Mouse (Mus musculus): ENCODE measurements around the gene Scnm1. TPM values are rescaled to one million over a fixed set of nuclear protein-coding genes. Genes with fewer than 3 reads are reported as not detected.

Scnm1 gene
- polyA plus RNA-seq, 1 experiment: 130 TPM

DNA sequence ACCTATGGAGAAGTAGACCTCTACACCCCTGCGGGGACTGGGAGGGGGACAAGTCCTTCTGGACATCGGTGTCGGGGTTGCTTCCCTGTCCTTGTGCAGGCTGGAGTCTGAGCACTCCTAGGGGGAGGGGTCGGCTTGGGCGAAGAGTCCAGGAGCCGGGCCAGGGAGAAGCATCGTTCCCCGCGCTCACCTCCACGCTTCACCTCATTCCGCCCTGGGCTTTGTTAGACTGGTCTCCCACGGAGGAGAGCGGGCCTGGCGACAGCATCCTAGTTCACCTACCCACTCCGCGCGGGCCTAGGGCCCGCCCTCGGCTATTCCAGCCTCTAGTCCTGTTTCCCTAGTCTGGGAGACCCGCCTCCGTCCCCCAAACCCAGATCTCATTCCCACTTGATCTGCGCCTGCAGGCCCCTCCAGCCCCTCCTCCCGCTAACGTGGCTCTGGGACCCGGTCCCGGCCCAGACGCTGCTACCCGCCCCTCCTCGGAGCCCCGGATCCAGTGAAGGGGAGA is 27.3 kb upstream of the Scnm1 start:
- Histone ChIP-seq H3K4me3 (replicated peaks; ENCODE audit: control insufficient read depth, low read depth, low read length) (no peak overlapping the region), H3K27ac (ENCODE audit: control insufficient read depth, insufficient read depth, low read depth, low read length, poor library complexity) (no peak overlapping the region), H3K4me1 (ENCODE audit: control insufficient read depth, insufficient read depth, low read length) (no peaks in the 10 kb centered on the region)
- 7% methylated on average over 30 of the region's 30 CpGs for WGBS
- TF ChIP-seq CTCF (IDR thresholded peaks at IDR 0.05; ENCODE audit: control insufficient read depth, insufficient read depth, low read length) (no peak), POLR2A (IDR thresholded peaks at IDR 0.05; ENCODE audit: borderline replicate concordance, control insufficient read depth, low read depth, low read length) (no peak)

DNA sequence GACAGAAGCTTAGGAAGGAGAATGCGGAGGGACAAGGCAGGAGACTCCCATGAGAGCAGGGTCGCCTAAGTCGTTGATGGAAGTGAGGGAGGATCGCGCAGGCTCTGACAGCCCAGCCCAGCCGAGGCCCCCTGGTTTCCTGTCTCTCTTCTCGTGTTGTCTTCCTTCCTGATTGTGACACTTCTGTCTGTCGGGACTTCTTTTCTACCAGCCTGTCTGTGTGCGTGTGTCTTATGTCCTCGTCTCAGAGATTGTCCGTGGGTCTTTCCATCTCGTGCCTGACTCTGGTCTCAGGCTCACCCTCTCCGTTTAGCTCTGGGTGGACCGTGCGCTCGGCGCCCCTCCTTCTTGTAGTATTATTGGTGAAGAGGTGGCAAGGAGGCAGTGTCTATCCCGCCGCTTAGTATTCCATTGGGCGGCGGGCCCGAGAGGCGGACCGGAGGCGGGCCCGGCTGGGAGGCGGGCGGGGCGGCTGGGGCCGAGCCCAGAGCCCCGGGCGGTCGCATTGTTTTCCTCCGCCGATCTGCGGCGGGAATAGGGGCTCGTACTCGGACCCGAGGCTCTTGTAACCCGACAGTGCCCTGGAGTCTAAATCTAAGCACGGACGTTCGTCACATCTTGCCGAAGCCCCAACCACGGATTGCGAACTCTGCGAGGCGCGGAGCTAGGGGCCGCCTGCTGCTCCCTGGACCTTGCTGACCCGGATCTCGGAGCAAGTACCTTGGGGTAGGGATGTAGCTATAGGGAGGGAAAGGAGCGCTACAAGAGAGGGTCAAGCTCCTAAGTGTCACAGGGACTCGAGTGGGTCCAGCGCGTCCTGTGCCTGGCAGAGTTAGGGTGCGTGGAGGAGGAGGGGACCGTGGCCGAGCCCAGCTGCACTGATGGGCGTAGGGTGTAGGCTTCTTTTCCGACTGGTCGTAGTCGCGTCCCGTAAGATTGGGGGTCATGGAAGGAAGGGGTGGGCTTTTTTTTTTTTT is 26.5 kb upstream of the Scnm1 start, which contains the start of gene Sema6c:
Gene Sema6c, plus strand, starts transcription at position 471 of the 977 bp plus-strand sequence.
- Histone ChIP-seq H3K27ac (ENCODE audit: control insufficient read depth, insufficient read depth, low read depth, low read length, poor library complexity) (no peak within 1 kb of the TSS), H3K4me3 (replicated peaks; ENCODE audit: control insufficient read depth, low read depth, low read length) (peak within 1 kb of the TSS; percentile 72), H3K4me1 (ENCODE audit: control insufficient read depth, insufficient read depth, low read length) (no peaks in the 10 kb centered on the region)
- under 1% methylated on average over 66 of the region's 66 CpGs for whole genome bisulfite sequencing
- TF ChIP-seq CTCF (IDR thresholded peaks at IDR 0.05; ENCODE audit: control insufficient read depth, insufficient read depth, low read length) (no peak), POLR2A (IDR thresholded peaks at IDR 0.05; ENCODE audit: borderline replicate concordance, control insufficient read depth, low read depth, low read length) (no peak)

DNA sequence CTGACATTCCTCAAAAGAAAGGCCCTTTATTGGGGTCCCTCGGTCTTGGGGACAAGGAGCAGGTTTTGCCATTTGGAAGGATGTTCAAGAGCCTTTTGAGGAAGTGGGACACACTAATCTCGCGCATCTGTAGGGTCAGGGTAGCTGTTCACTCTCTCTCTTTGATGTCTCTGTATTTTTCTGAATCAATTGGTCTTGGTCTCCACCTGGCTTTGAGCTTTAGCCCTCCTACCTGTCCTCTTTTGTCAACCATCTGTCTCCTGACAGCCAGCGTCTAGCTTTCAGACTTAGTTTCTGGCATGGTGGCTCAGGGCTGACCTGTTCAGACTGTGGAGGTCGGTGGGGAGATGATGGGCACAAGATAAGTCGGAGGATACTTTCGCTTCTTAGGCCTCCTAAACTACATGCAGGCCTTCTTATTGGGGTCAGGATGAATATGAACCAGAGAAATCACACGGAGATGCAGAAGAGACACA is 25.7 kb upstream of the Scnm1 start:
- TF ChIP-seq CTCF (IDR thresholded peaks at IDR 0.05; ENCODE audit: control insufficient read depth, insufficient read depth, low read length) (no peak), POLR2A (IDR thresholded peaks at IDR 0.05; ENCODE audit: borderline replicate concordance, control insufficient read depth, low read depth, low read length) (no peak)
- WGBS: 21% methylated on average over 8 of the region's 8 CpGs
- Histone ChIP-seq H3K4me1 (ENCODE audit: control insufficient read depth, insufficient read depth, low read length) (no peaks in the 10 kb centered on the region), H3K27ac (ENCODE audit: control insufficient read depth, insufficient read depth, low read depth, low read length, poor library complexity) (no peak overlapping the region), H3K4me3 (replicated peaks; ENCODE audit: control insufficient read depth, low read depth, low read length) (peak overlapping the region; percentile 72)

DNA sequence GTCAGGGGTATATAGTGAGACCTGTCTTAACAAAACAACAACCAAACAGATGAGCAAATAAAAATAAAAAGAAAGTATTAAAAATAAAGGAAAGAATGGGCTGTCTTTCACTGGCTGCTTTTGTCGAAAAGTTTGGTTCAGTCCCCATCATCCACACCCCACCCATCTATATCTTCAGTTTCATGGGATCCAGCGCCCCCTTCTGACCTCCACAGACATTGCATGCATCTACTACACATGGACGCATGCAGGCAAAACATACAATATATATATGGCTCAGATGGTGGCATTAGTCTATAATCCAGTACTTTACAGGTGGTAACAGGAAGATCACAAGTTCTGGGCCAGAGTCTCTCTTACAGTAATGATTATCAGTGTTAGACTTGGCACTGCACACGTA is 20.1 kb upstream of the Scnm1 start:
- H3K4me1 ChIP-seq (ENCODE audit: control insufficient read depth, insufficient read depth, low read length): no peaks in the 10 kb centered on the region
- no peak overlapping the region for H3K4me3 ChIP-seq (replicated peaks; ENCODE audit: control insufficient read depth, low read depth, low read length)
- H3K27ac ChIP-seq (ENCODE audit: control insufficient read depth, insufficient read depth, low read depth, low read length, poor library complexity): no peak overlapping the region
- 28% methylated on average over 4 of the region's 4 CpGs for WGBS
- TF ChIP-seq POLR2A (IDR thresholded peaks at IDR 0.05; ENCODE audit: borderline replicate concordance, control insufficient read depth, low read depth, low read length): no peak
- TF ChIP-seq CTCF (IDR thresholded peaks at IDR 0.05; ENCODE audit: control insufficient read depth, insufficient read depth, low read length): peak; percentile 71

DNA sequence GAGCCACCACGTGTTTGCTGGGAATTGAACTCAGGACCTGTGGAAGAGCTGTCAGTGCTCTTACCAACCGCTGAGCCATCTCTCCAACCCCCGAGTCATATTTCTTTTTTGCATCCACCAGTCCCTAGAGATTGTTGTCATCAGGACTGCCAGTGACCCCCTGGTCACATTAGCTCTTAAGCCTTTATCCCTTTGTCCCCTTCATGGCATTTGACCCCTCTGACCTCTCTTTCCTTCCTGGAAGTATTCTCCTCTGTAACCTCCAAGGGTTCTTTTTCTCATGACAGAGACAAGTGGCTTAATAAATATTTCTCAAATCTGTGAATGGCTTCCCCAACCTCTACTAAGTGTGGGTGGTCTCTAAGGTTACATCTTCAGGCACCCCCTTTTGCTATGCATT is 14.1 kb upstream of the Scnm1 start:
- TF ChIP-seq POLR2A (IDR thresholded peaks at IDR 0.05; ENCODE audit: borderline replicate concordance, control insufficient read depth, low read depth, low read length) (no peak), CTCF (IDR thresholded peaks at IDR 0.05; ENCODE audit: control insufficient read depth, insufficient read depth, low read length) (no peak)
- WGBS: 84% methylated on average over 3 of the region's 3 CpGs
- H3K4me3 ChIP-seq (replicated peaks; ENCODE audit: control insufficient read depth, low read depth, low read length): no peak overlapping the region
- H3K27ac ChIP-seq (ENCODE audit: control insufficient read depth, insufficient read depth, low read depth, low read length, poor library complexity): no peak overlapping the region
- H3K4me1 ChIP-seq (ENCODE audit: control insufficient read depth, insufficient read depth, low read length): no peaks in the 10 kb centered on the region

DNA sequence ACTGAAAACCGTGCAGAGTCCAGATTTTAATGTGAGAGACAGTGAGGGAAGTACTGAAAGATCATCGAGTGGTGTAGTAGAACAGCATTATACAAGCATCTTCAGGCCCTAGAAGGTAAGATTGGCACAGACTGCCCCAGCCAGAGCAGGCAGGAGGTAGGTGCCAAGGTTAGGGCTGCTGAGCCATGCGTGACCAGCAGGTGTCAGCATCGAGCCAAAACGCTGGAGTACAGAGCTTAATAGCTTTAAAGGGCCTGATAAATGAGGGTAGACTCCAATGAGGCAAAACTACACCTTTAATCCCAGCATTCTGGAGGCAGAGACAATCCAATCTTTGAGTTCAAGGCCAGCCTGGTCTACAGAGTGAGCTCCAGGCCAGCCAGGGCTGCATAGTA is 8.8 kb upstream of the Scnm1 start:
- H3K4me3 ChIP-seq (replicated peaks; ENCODE audit: control insufficient read depth, low read depth, low read length): peak overlapping the region; percentile 9
- WGBS: 10% methylated on average over 5 of the region's 5 CpGs
- TF ChIP-seq POLR2A (IDR thresholded peaks at IDR 0.05; ENCODE audit: borderline replicate concordance, control insufficient read depth, low read depth, low read length): 0 out of 2 replicates have a peak, but pooled peaks have one; percentile 27
- peak; percentile 98 for TF ChIP-seq CTCF (IDR thresholded peaks at IDR 0.05; ENCODE audit: control insufficient read depth, insufficient read depth, low read length)
- no peak overlapping the region; the same call in 1 of the 2 replicates for H3K27ac ChIP-seq (ENCODE audit: control insufficient read depth, insufficient read depth, low read depth, low read length, poor library complexity)
- peaks cover 3% of the 10 kb centered on the region for H3K4me1 ChIP-seq (ENCODE audit: control insufficient read depth, insufficient read depth, low read length)

DNA sequence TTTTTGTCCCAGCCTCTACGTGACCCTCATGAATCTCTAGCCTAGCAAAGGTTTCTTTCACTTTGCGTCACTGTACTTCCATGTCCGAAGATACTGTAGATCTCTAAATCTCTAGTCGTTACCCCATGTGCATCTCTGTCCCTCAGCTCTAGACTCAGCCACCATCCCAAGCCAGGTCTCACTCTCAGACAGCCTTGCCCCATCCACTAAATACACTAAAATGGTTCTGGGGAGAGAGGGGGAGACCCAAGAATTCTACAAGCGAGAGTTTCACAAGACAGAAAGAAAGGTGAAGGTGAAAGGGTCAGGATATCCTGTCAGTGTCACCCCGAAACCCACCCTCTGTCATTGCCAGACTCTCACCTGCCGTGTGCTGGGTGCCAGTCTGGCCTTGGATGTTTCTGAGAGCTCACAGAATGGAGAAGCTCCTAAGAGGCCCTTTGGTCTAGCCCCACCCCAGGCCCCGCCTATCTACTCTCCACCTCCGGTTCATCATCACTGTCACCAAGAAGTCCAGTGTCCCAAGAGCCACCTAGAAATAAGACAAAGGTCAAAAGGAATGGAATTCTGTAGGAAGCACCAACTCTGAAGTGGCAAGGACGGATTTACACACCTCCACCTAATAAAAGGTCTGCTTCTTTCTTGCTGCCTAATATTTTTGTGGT is 8.3 kb upstream of the Scnm1 start, which contains the start of gene Tnfaip8l2:
Gene Tnfaip8l2, minus strand, starts transcription at position 409 of the 665 bp plus-strand sequence.
- H3K27ac ChIP-seq (ENCODE audit: control insufficient read depth, insufficient read depth, low read depth, low read length, poor library complexity): peak within 1 kb of the TSS; percentile 96
- H3K4me1 ChIP-seq (ENCODE audit: control insufficient read depth, insufficient read depth, low read length): peaks cover 3% of the 10 kb centered on the region
- TF ChIP-seq POLR2A (IDR thresholded peaks at IDR 0.05; ENCODE audit: borderline replicate concordance, control insufficient read depth, low read depth, low read length): peak; percentile 46; the same call in 1 of the 2 replicates
- no peak for TF ChIP-seq CTCF (IDR thresholded peaks at IDR 0.05; ENCODE audit: control insufficient read depth, insufficient read depth, low read length)
- H3K4me3 ChIP-seq (replicated peaks; ENCODE audit: control insufficient read depth, low read depth, low read length): peak within 1 kb of the TSS; percentile 81
- 19% methylated on average over 10 of the region's 10 CpGs for WGBS

DNA sequence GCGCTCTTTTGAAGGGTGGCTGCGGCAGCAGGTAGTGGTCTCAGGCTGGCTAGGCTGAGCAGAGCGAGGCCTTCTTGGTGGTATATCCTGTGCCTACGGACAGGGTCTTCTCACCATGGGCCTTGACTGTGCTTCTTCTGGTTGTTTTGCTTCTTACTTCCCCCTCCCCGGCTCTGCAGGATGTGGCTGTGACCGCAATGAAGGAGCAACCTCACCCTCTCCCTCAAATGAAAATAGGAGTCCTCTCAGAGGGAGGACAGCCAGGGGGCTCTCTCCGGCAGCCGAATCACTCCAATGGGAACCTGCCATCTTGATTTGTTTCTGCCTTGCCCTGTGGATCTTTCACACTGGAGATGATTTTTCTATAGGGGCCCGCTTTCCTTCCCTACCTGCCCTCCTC is 7.7 kb upstream of the Scnm1 start:
- TF ChIP-seq CTCF (IDR thresholded peaks at IDR 0.05; ENCODE audit: control insufficient read depth, insufficient read depth, low read length) (no peak), POLR2A (IDR thresholded peaks at IDR 0.05; ENCODE audit: borderline replicate concordance, control insufficient read depth, low read depth, low read length) (peak; percentile 34; the same call in 1 of the 2 replicates)
- peaks cover 3% of the 10 kb centered on the region for H3K4me1 ChIP-seq (ENCODE audit: control insufficient read depth, insufficient read depth, low read length)
- H3K27ac ChIP-seq (ENCODE audit: control insufficient read depth, insufficient read depth, low read depth, low read length, poor library complexity): peak overlapping the region; percentile 96
- peak overlapping the region; percentile 81 for H3K4me3 ChIP-seq (replicated peaks; ENCODE audit: control insufficient read depth, low read depth, low read length)
- WGBS: 5% methylated on average over 9 of the region's 9 CpGs
